Mouse (Mus musculus) gastrocnemius, postnatal 25 days (tissue): ENCODE measurements at regions not wholly inside any gene's neighbourhood (a gene's known extent, or its start where the extent isn't known, plus 50 kb on each side); places are given as distances from the start of the nearest gene placed in this dataset.
A peak's percentile ranks its signal among the peaks of the same experiment; 100 is the strongest.
"Not testable (repeated sequence)": the region's sequence is repeated elsewhere in the genome, so short reads cannot be mapped to it uniquely, and the experiment has no call there.

Experiments used
- DNase-seq: peaks from one replicate; pipeline ENCODE4 v3.0.0; 2022

GRCm38 (mm10) chr5:50343681-50344080, 284.9 kb upstream of the Adgra3 start:
- no peak for DNase-seq

GRCm38 (mm10) chr5:50309491-50309890, 250.7 kb upstream of the Adgra3 start:
- no peak for DNase-seq

- no peak for DNase-seq
Observed at GRCm38 (mm10) chr5:50303859-50304480, 245.2 kb upstream of the Adgra3 start.

- no peak for DNase-seq
Observed at GRCm38 (mm10) chr5:50293794-50294193, 235.0 kb upstream of the Adgra3 start.

GRCm38 (mm10) chr5:50290879-50291410, 232.1 kb upstream of the Adgra3 start:
- DNase-seq = no peak

GRCm38 (mm10) chr5:50260417-50260816, 201.6 kb upstream of the Adgra3 start:
- DNase-seq = no peak

- DNase-seq = no peak
Observed at GRCm38 (mm10) chr5:50258017-50258416, 199.2 kb upstream of the Adgra3 start.

GRCm38 (mm10) chr5:50234111-50234510, 175.3 kb upstream of the Adgra3 start:
- no peak for DNase-seq

GRCm38 (mm10) chr5:50216956-50217355, 158.2 kb upstream of the Adgra3 start:
- DNase-seq = no peak

GRCm38 (mm10) chr5:50215960-50216359, 157.2 kb upstream of the Adgra3 start:
- DNase-seq = no peak

GRCm38 (mm10) chr5:50202307-50203010, 143.7 kb upstream of the Adgra3 start:
- no peak for DNase-seq

GRCm38 (mm10) chr5:50196423-50196822, 137.6 kb upstream of the Adgra3 start:
- no peak for DNase-seq

- no peak for DNase-seq
Observed at GRCm38 (mm10) chr5:50195993-50196392, 137.2 kb upstream of the Adgra3 start.

GRCm38 (mm10) chr5:50189394-50189793, 130.6 kb upstream of the Adgra3 start:
- no peak for DNase-seq

GRCm38 (mm10) chr5:50182721-50183120, 123.9 kb upstream of the Adgra3 start:
- DNase-seq = no peak

- no peak for DNase-seq
Observed at GRCm38 (mm10) chr5:50156557-50156956, 97.8 kb upstream of the Adgra3 start.

GRCm38 (mm10) chr5:50155170-50155860, 96.5 kb upstream of the Adgra3 start:
- DNase-seq = not testable (repeated sequence)

GRCm38 (mm10) chr5:50146926-50147325, 88.1 kb upstream of the Adgra3 start:
- peak; percentile 12 for DNase-seq

- DNase-seq = no peak
Observed at GRCm38 (mm10) chr5:50145458-50146083, 86.8 kb upstream of the Adgra3 start.

GRCm38 (mm10) chr5:50130202-50130601, 71.4 kb upstream of the Adgra3 start:
- DNase-seq = no peak

- DNase-seq = no peak
Observed at GRCm38 (mm10) chr5:50128972-50129371, 70.2 kb upstream of the Adgra3 start.

GRCm38 (mm10) chr5:50126594-50126993, 67.8 kb upstream of the Adgra3 start:
- no peak for DNase-seq

GRCm38 (mm10) chr5:50126177-50126576, 67.4 kb upstream of the Adgra3 start:
- no peak for DNase-seq
